11 mouse cellular contexts compared by ENCODE assay signal in genomic region chr5:64345761-64346160, GRCm38 (mm10).
DNase-seq lines count a peak whose midpoint lies in the region; ATAC-seq lines count a peak whose summit lies in the region.
"Had no signal": no experiment of that assay in that cellular context is flagged by ENCODE, and none has a peak within 500 bp of the region (broad histone marks: within the 10 kb centered on the region; RNA-seq: fewer than 3 reads in every experiment).

No protein-coding gene starts in this region.

- peaks cover 36% of the 10 kb centered on the region for H3K4me1 ChIP-seq in heart, embryonic 13.5 days
- peaks cover 18% of the 10 kb centered on the region; the same call in 1 of the 2 replicates for H3K4me1 ChIP-seq in lung, embryonic 15.5 days
- peaks cover 36% of the 10 kb centered on the region for H3K4me1 ChIP-seq in midbrain, embryonic 10.5 days

- 80% methylated on average over 7 of the region's 7 CpGs for WGBS in heart, embryonic 13.5 days
- WGBS in lung, embryonic 15.5 days: 63% methylated on average over 7 of the region's 7 CpGs
- WGBS in midbrain, embryonic 10.5 days: 89% methylated on average over 7 of the region's 7 CpGs

- H3K4me2 ChIP-seq in heart, embryonic 13.5 days: no peak overlapping the region
- H3K4me2 ChIP-seq in lung, embryonic 15.5 days: no peak overlapping the region
- H3K4me2 ChIP-seq: neural tube, embryonic 13.5 days had no signal

- peaks cover 57% of the 10 kb centered on the region for H3K36me3 ChIP-seq in heart, embryonic 13.5 days
- H3K36me3 ChIP-seq in lung, embryonic 15.5 days: peaks cover 33% of the 10 kb centered on the region
- peaks cover 44% of the 10 kb centered on the region for H3K36me3 ChIP-seq in midbrain, embryonic 10.5 days

- no peak overlapping the region for H3K4me3 ChIP-seq in heart, embryonic 13.5 days
- H3K4me3 ChIP-seq in lung, embryonic 15.5 days: no peak overlapping the region
- no peak overlapping the region for H3K4me3 ChIP-seq in midbrain, embryonic 10.5 days
- H3K4me3 ChIP-seq: megakaryocyte, embryonic 14.5 days; neural tube, embryonic 13.5 days had no signal

- ATAC-seq in heart, embryonic 13.5 days (ENCODE audit: extremely low read depth, insufficient number of reproducible peaks, low FRiP score, low TSS enrichment): no peak
- peak; percentile 39; the same call in 1 of the 2 replicates for ATAC-seq in lung, embryonic 15.5 days (ENCODE audit: borderline replicate concordance, extremely low read depth, low FRiP score, low TSS enrichment)
- no peak for ATAC-seq in erythroid progenitor cell, adult 5-6 weeks (replicated peaks; ENCODE audit: low FRiP score, poor library complexity, severe bottlenecking)

- H3K9ac ChIP-seq in heart, embryonic 13.5 days: no peak overlapping the region
- H3K9ac ChIP-seq in lung, embryonic 15.5 days: no peak overlapping the region
- H3K9ac ChIP-seq: neural tube, embryonic 13.5 days had no signal

- DNase-seq in heart, postnatal 36 days: no peak
- DNase-seq in lung, postnatal 10 days: no peak
- no peak for DNase-seq in midbrain, embryonic 10.5 days (ENCODE audit: low spot score)
- peak; percentile 41 for DNase-seq in yolk sac, embryonic 10.5 days (ENCODE audit: low spot score)
- DNase-seq in ovary, postnatal 14 days (ENCODE audit: low spot score): no peak
- DNase-seq: heart, postnatal 10 days had no signal

- intact Hi-C loops in heart, postnatal 36 days (cut with DNase I): loop anchor here (2.0 kb wide), 1 partner anchor 49 kb away; no protein-coding TSS in a partner anchor

- 0 out of 2 replicates have a peak overlapping the region, but pooled peaks have one; percentile 0 for H3K27ac ChIP-seq in heart, embryonic 13.5 days (replicated peaks)
- peak overlapping the region; percentile 73 for H3K27ac ChIP-seq in lung, embryonic 15.5 days
- H3K27ac ChIP-seq in midbrain, embryonic 10.5 days (replicated peaks): peak overlapping the region; percentile 77

- no peaks in the 10 kb centered on the region for H3K9me3 ChIP-seq in heart, embryonic 13.5 days
- no peaks in the 10 kb centered on the region for H3K9me3 ChIP-seq in lung, embryonic 15.5 days
- H3K9me3 ChIP-seq in midbrain, embryonic 10.5 days (replicated peaks): no peaks in the 10 kb centered on the region
- H3K9me3 ChIP-seq: megakaryocyte, embryonic 14.5 days; neural tube, embryonic 13.5 days had no signal

- H3K27me3 ChIP-seq in heart, embryonic 13.5 days (replicated peaks): no peaks in the 10 kb centered on the region
- H3K27me3 ChIP-seq in lung, embryonic 15.5 days: no peaks in the 10 kb centered on the region
- H3K27me3 ChIP-seq in midbrain, embryonic 10.5 days (ENCODE audit: low read depth, poor library complexity, severe bottlenecking): no peaks in the 10 kb centered on the region
- H3K27me3 ChIP-seq: megakaryocyte, embryonic 14.5 days; neural tube, embryonic 13.5 days had no signal

Comparison
In these comparisons a context has a peak if more than half of its experiments do, and no peak if none do; other contexts are left out.
1. H3K27ac ChIP-seq: peak in every context shown above with its lines; median percentile 77 in midbrain, embryonic 10.5 days; 73 in lung, embryonic 15.5 days; 0 in heart, embryonic 13.5 days.